Mouse (Mus musculus) embryonic facial prominence, embryonic 14.5 days (tissue): ENCODE measurements around the gene Tsr1. TPM values are rescaled to one million over a fixed set of nuclear protein-coding genes. Genes with fewer than 3 reads are reported as not detected.

Experiments used
- ATAC-seq: fragments of 200-750 bp; cut with Nextera tagmentation; 2 replicates; pipeline ENCODE4 v1.8.0; 2017; ENCODE audit warnings: low read depth, moderate number of reproducible peaks, moderate TSS enrichment
- DNase-seq: peaks from one replicate; pipeline ENCODE4 v3.0.0-alpha.2; 2015; ENCODE audit warnings: low spot score
- H3K27ac ChIP-seq: fragments of 300-500 bp; sonication (generic); replicated peaks from 2 replicates; pipeline ENCODE4 v1.5.1; 2014; ENCODE audit warnings: low read depth, mild to moderate bottlenecking, low read length, moderate library complexity
- H3K27me3 ChIP-seq: fragments of 300-500 bp; sonication (generic); replicated peaks from 2 replicates; pipeline ENCODE4 v1.6.1; 2014; ENCODE audit warnings: low read length; ENCODE audit not compliant: control insufficient read depth, insufficient read depth
- H3K36me3 ChIP-seq: fragments of 300-500 bp; sonication (generic); 2 replicates; pipeline ENCODE4 v1.6.1; 2014; ENCODE audit warnings: low read length, mixed read lengths; ENCODE audit not compliant: control insufficient read depth, insufficient read depth
- H3K4me1 ChIP-seq: fragments of 300-500 bp; sonication (generic); 2 replicates; pipeline ENCODE4 v1.6.1; 2014; ENCODE audit warnings: antibody characterized with exemption, low read length; ENCODE audit not compliant: control insufficient read depth, insufficient read depth
- H3K4me2 ChIP-seq: fragments of 300-500 bp; sonication (generic); 2 replicates; pipeline ENCODE4 v1.6.1; 2014; ENCODE audit warnings: low read depth, mild to moderate bottlenecking, low read length, moderate library complexity, mixed read lengths
- H3K4me3 ChIP-seq: fragments of 300-500 bp; sonication (generic); 2 replicates; pipeline ENCODE4 v1.5.1; 2014; ENCODE audit warnings: low read depth, mild to moderate bottlenecking, low read length
- H3K9ac ChIP-seq: fragments of 300-500 bp; sonication (generic); 2 replicates; pipeline ENCODE4 v1.6.1; 2014; ENCODE audit warnings: low read depth, mild to moderate bottlenecking, low read length, moderate library complexity, mixed read lengths
- H3K9me3 ChIP-seq: fragments of 300-500 bp; sonication (generic); 2 replicates; pipeline ENCODE4 v1.6.1; 2016; ENCODE audit warnings: low read length; ENCODE audit not compliant: control insufficient read depth
- whole genome bisulfite sequencing: fragments of 180-500 bp; shearing (Covaris S2); extraction: QIAGEN DNeasy Blood & Tissue Kit; methylation state at CpG from one replicate; pipeline ENCODE4 v1.1.7; 2014; 5-methylcytosine and 5-hydroxymethylcytosine counted together
- polyA plus RNA-seq: library from polyadenylated mRNA; unstranded; fragments of >200 nt; fragmentation: Nextera tagmentation; extraction: Ambion mirVana; gene quantifications from 2 replicates; pipeline ENCODE4 v1.2.1, GENCODE M21; 2014

The Tsr1 gene
- polyA plus RNA-seq, 1 experiment from 2014 or later: 49.5 TPM

GRCm38 (mm10) chr11:74881979-74882378 is 15.9 kb upstream of the Tsr1 start:
- no peaks in the 10 kb centered on the region; the same call in 1 of the 2 replicates for H3K36me3 ChIP-seq
- H3K27ac ChIP-seq: no peak overlapping the region
- no peak overlapping the region for H3K9ac ChIP-seq
- no peaks in the 10 kb centered on the region for H3K9me3 ChIP-seq
- H3K4me1 ChIP-seq: peaks cover 4% of the 10 kb centered on the region; the same call in 1 of the 2 replicates
- ATAC-seq (no peak), DNase-seq (no peak)
- H3K4me3 ChIP-seq: no peak overlapping the region
- no peak overlapping the region for H3K4me2 ChIP-seq
- WGBS: 67% methylated on average over 14 of the region's 14 CpGs
- no peaks in the 10 kb centered on the region for H3K27me3 ChIP-seq

- H3K4me3 ChIP-seq: no peak overlapping the region
- no peak overlapping the region for H3K9ac ChIP-seq
- H3K36me3 ChIP-seq: no peaks in the 10 kb centered on the region; the same call in 1 of the 2 replicates
- no peaks in the 10 kb centered on the region for H3K4me1 ChIP-seq
- H3K27ac ChIP-seq: no peak overlapping the region
- no peak for ATAC-seq
- H3K27me3 ChIP-seq: no peaks in the 10 kb centered on the region
- WGBS: 94% methylated on average over 10 of the region's 10 CpGs
- H3K9me3 ChIP-seq: no peaks in the 10 kb centered on the region
- no peak for DNase-seq
- no peak overlapping the region for H3K4me2 ChIP-seq
Observed at GRCm38 (mm10) chr11:74883098-74883497, 14.8 kb upstream of the Tsr1 start.

DNA sequence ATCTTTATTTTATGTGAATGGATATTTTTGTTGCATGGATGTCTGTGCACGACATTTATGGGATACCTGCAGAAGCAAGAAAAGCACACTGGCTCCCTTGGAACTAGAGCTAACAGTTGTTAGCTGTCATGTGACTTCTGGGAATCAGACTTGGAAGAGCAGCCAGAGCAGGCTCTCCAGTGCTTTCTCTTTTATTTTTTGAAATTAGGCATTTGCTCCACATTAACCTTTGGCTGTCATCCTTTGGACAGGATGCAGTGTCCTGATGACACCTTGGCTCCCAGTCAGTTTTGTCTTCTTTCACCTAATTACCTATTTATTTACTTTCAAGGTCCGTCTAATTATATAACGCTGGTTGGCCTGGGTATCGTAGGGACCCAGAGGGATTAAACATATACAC is 3.3 kb upstream of the Tsr1 start:
- DNase-seq: no peak
- Histone ChIP-seq H3K4me2 (no peak overlapping the region), H3K4me1 (peaks cover 9% of the 10 kb centered on the region), H3K9me3 (no peaks in the 10 kb centered on the region), H3K9ac (0 out of 2 replicates have a peak overlapping the region, but pooled peaks have one; percentile 11), H3K27me3 (no peaks in the 10 kb centered on the region), H3K36me3 (peaks cover 4% of the 10 kb centered on the region), H3K4me3 (no peak overlapping the region), H3K27ac (no peak overlapping the region)
- WGBS: 82% methylated on average over 4 of the region's 4 CpGs
- no peak for ATAC-seq

GRCm38 (mm10) chr11:74895980-74896900 is 1.6 kb upstream of the Tsr1 start:
- Histone ChIP-seq H3K4me3 (peak overlapping the region; percentile 88), H3K36me3 (peaks cover 20% of the 10 kb centered on the region), H3K27me3 (no peaks in the 10 kb centered on the region), H3K9ac (peak overlapping the region; percentile 85), H3K4me2 (peak overlapping the region; percentile 76), H3K9me3 (no peaks in the 10 kb centered on the region), H3K27ac (peak overlapping the region; percentile 77), H3K4me1 (peaks cover 10% of the 10 kb centered on the region)
- WGBS: 2% methylated on average over 16 of the region's 55 CpGs
- DNase-seq (peak; percentile 54), ATAC-seq (peak; percentile 48)

DNA sequence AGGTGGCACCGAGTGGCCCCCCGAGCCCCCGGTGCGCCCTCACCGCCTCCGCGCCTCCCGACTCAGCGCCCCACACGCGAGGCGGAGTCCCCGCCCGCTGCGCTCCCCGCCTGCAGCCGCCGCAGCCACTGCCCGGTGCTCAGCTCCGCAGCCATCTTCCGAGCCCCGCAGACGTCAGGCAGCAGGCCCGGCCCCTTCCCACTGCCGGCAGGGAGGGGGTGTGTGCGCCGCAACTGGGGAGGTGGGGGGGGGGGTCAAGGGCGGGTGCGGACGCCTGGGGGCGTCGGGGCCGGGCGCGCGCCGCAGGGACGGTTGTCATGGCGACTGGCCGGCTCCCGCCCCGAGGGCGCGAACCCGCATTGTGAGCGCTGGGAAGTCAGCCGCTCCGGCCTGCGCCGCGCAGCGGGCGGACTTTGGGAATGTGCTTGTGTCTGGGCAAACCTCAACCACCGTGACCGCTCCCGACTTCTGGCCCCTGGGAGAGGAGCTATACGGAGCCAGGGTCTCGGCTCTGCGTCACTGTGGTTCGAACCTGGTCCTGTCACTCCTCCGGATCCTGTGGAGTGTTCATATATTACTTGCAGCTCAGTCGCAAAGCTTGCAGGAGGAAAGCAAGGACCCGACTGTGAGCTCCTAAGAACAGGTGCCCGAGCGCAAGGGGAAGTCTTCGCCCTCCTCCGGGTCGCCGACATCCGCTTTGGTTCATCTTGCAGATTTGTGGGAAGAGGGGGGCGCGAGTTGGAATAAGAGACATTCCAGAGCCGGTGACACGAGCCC is 782 bp upstream of the Tsr1 start, which contains the start of gene Sgsm2:
Gene Sgsm2, minus strand, starts transcription at position 160 of the 777 bp plus-strand sequence.
- DNase-seq (peak; percentile 74), ATAC-seq (peak; percentile 70)
- WGBS: under 1% methylated on average over 36 of the region's 74 CpGs
- H3K4me2 ChIP-seq: peak within 1 kb of the TSS; percentile 76
- H3K4me1 ChIP-seq: peaks cover 10% of the 10 kb centered on the region
- peak within 1 kb of the TSS; percentile 85 for H3K9ac ChIP-seq
- peak within 1 kb of the TSS; percentile 77 for H3K27ac ChIP-seq
- H3K4me3 ChIP-seq: peak within 1 kb of the TSS; percentile 88
- H3K36me3 ChIP-seq: peaks cover 29% of the 10 kb centered on the region
- no peaks in the 10 kb centered on the region for H3K27me3 ChIP-seq
- no peaks in the 10 kb centered on the region for H3K9me3 ChIP-seq

DNA sequence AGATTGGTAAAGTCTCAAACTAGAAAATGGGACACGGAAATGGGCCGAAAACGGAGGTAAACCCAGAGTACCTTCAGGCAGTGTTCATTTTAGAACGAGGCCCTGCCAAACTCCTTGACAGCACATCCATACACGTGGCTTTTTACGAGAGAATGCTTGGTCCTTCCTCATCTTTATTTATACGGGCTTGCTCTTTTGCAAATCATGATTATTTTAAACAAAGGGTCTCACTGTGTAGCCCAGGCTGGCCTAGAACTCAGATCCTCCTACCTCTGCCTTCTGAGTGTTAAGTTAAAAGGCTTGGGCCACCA is 601 bp downstream of the Tsr1 start:
- H3K4me3 ChIP-seq: peak overlapping the region; percentile 88
- peak overlapping the region; percentile 77 for H3K27ac ChIP-seq
- peak overlapping the region; percentile 76 for H3K4me2 ChIP-seq
- H3K9me3 ChIP-seq: no peaks in the 10 kb centered on the region
- H3K36me3 ChIP-seq: peaks cover 42% of the 10 kb centered on the region
- DNase-seq (no peak), ATAC-seq (no peak)
- peak overlapping the region; percentile 85 for H3K9ac ChIP-seq
- no peaks in the 10 kb centered on the region for H3K27me3 ChIP-seq
- peaks cover 10% of the 10 kb centered on the region for H3K4me1 ChIP-seq
- 0% methylated on average over 7 of the region's 7 CpGs for WGBS

- H3K27me3 ChIP-seq: no peaks in the 10 kb centered on the region
- peaks cover 73% of the 10 kb centered on the region for H3K36me3 ChIP-seq
- no peak overlapping the region for H3K9ac ChIP-seq
- peaks cover 10% of the 10 kb centered on the region for H3K4me1 ChIP-seq
- H3K9me3 ChIP-seq: no peaks in the 10 kb centered on the region
- no peak overlapping the region for H3K4me3 ChIP-seq
- ATAC-seq (no peak), DNase-seq (no peak)
- H3K4me2 ChIP-seq: no peak overlapping the region
- H3K27ac ChIP-seq: no peak overlapping the region
- WGBS: 85% methylated on average over 6 of the region's 6 CpGs
Observed at GRCm38 (mm10) chr11:74901555-74901954, 3.7 kb downstream of the Tsr1 start.

GRCm38 (mm10) chr11:74902416-74902815 is 4.5 kb downstream of the Tsr1 start:
- WGBS: 91% methylated on average over 5 of the region's 5 CpGs
- ATAC-seq: no peak
- no peaks in the 10 kb centered on the region for H3K27me3 ChIP-seq

More at GRCm38 (mm10) chr11:74902416-74902815, 4.5 kb downstream of the Tsr1 start:
- Histone ChIP-seq H3K4me1 (peaks cover 10% of the 10 kb centered on the region), H3K27ac (no peak overlapping the region), H3K4me3 (no peak overlapping the region), H3K9me3 (no peaks in the 10 kb centered on the region), H3K4me2 (no peak overlapping the region), H3K9ac (no peak overlapping the region), H3K36me3 (peaks cover 81% of the 10 kb centered on the region)
- DNase-seq: no peak
